Mouse (Mus musculus) neural tube, embryonic 11.5 days (tissue): ENCODE measurements around the gene Hba-a1. TPM values are rescaled to one million over a fixed set of nuclear protein-coding genes. Genes with fewer than 3 reads are reported as not detected.
A peak's percentile ranks its signal among the peaks of the same experiment; 100 is the strongest.

Experiments used
- ATAC-seq: fragments of 200-750 bp; cut with Nextera tagmentation; 2 replicates; pipeline ENCODE4 v1.8.0; 2017; ENCODE audit warnings: moderate number of reproducible peaks, mild to moderate bottlenecking, moderate TSS enrichment, moderate library complexity; ENCODE audit not compliant: insufficient read depth, low FRiP score, low TSS enrichment
- DNase-seq: peaks from one replicate; pipeline ENCODE4 v3.0.0-alpha.2; 2015; ENCODE audit warnings: low spot score
- H3K27ac ChIP-seq: fragments of 300-500 bp; sonication (generic); 2 replicates; pipeline ENCODE4 v1.5.1; 2014; ENCODE audit warnings: low read depth, mild to moderate bottlenecking, low read length
- H3K27me3 ChIP-seq: fragments of 300-500 bp; sonication (generic); 2 replicates; pipeline ENCODE4 v1.6.1; 2014; ENCODE audit warnings: mild to moderate bottlenecking, low read length, mixed read lengths; ENCODE audit not compliant: control insufficient read depth, insufficient read depth
- H3K36me3 ChIP-seq: fragments of 300-500 bp; sonication (generic); 2 replicates; pipeline ENCODE4 v1.6.1; 2014; ENCODE audit warnings: mild to moderate bottlenecking, low read length, moderate library complexity, mixed read lengths; ENCODE audit not compliant: control insufficient read depth, insufficient read depth
- H3K4me1 ChIP-seq: fragments of 300-500 bp; sonication (generic); 2 replicates; pipeline ENCODE4 v1.6.1; 2014; ENCODE audit warnings: low read length, mixed read lengths; ENCODE audit not compliant: control insufficient read depth, insufficient read depth
- H3K4me2 ChIP-seq: fragments of 300-500 bp; sonication (generic); 2 replicates; pipeline ENCODE4 v1.6.1; 2014; ENCODE audit warnings: low read depth, mild to moderate bottlenecking, moderate library complexity
- H3K4me3 ChIP-seq: fragments of 300-500 bp; sonication (generic); 2 replicates; pipeline ENCODE4 v1.5.1; 2014; ENCODE audit warnings: low read depth, low read length
- H3K9ac ChIP-seq: fragments of 300-500 bp; sonication (generic); 2 replicates; pipeline ENCODE4 v1.6.1; 2014; ENCODE audit warnings: mild to moderate bottlenecking, low read length
- H3K9me3 ChIP-seq: fragments of 300-500 bp; sonication (generic); 2 replicates; pipeline ENCODE4 v1.6.1; 2016; ENCODE audit warnings: low read length; ENCODE audit not compliant: control insufficient read depth
- WGBS: fragments of 180-500 bp; shearing (Covaris S2); extraction: QIAGEN DNeasy Blood & Tissue Kit; methylation state at CpG from one replicate; pipeline ENCODE4 v1.1.7; 2014; 5-methylcytosine and 5-hydroxymethylcytosine counted together
- polyA plus RNA-seq: library from polyadenylated mRNA; unstranded; fragments of >200 nt; fragmentation: Nextera tagmentation; extraction: Ambion mirVana; gene quantifications from 2 replicates; pipeline ENCODE4 v1.2.1, GENCODE M21; 2014

Hba-a1 gene
- polyA plus RNA-seq, 1 experiment from 2014 or later, result 2,190 TPM

DNA sequence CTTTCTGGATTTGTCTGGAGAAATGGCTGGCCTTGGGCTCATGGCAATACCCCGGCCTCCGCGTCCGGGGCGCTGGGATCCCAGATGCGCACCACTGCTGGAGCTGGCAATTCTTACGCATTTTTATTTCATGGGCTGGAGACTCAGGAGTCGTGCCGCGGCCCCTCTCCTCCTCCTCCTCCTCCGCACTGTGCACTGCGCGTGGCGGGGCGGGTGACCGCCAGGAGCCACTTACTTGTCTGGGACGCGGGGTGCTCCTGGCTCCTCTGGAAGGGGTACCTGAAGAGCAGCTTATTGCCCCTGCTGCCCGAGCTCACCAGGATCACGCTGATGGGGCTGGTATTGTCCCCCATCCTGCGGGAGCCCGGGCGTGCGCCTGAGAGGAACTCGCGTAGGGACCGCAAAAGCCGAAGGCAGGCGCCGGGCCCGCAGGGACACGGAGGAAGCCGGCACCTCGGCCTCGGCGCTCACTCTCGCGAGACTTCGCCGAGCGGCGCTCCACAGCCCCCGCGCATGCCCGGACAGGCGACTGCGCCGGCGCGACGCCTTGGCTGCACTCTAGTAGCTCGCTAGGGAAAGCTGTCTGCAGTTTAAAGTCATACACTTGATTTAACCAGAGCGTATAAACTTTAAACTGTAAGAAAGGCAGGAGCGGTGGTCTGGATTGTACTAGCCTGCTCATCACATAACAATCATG lies 16.0 kb upstream of the Hba-a1 start, which contains the start of gene Nprl3:
TSS of gene Nprl3 (minus strand) at position 520 of the 697 bp plus-strand sequence.
- Histone ChIP-seq H3K9me3 (no peaks in the 10 kb centered on the region), H3K4me2 (peak within 1 kb of the TSS; percentile 43), H3K4me1 (no peaks in the 10 kb centered on the region; the same call in 1 of the 2 replicates), H3K4me3 (peak within 1 kb of the TSS; percentile 68), H3K27me3 (no peaks in the 10 kb centered on the region), H3K9ac (peak within 1 kb of the TSS; percentile 97), H3K27ac (peak within 1 kb of the TSS; percentile 95), H3K36me3 (0 out of 2 replicates have a peak, but pooled peaks cover 2% of the 10 kb centered on the region)
- under 1% methylated on average over 54 of the region's 54 CpGs for WGBS
- DNase-seq, result peak; percentile 98
- peak; percentile 98 for ATAC-seq

DNA sequence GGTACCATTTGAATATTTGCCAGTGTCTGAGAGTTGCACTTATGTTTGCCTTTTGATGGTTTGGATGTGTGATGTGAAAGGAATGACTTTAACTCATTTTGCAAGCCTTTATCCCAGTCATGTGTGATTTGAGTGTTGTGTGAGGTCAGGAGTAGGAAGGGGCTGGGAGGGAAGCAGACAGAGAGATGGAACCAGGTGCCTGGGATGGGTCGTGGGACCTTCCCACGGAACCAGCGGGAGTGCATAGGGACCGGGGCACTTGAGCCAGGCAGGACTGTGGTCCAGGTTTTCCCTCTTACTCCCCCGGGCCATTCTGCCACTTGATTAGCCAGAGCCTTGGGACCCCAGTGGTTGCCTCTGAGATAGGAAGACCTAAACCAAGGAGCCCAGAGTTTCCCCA lies 15.3 kb upstream of the Hba-a1 start:
- peak overlapping the region; percentile 95 for H3K27ac ChIP-seq
- DNase-seq, result peak; percentile 24

DNA sequence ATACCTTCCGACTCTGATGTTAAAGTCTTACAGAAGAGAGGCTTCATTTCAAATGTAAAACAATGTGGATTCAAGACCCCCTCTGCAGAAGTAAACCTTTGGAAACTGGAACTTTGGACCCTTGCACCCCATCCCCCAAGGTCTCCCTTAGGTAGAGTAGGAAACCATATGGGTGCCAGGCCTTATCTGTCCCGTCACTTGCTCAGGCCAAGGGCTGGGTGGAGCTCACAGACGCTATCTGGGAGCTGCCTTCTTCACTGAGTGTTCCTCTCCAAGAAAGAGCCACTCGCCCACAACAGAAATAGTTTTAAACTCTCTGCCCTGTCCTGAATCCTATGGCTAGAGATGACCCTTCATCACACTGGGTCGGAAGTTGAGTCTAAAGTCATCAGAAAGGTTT lies 14.4 kb upstream of the Hba-a1 start:
- Histone ChIP-seq H3K4me1 (no peaks in the 10 kb centered on the region; the same call in 1 of the 2 replicates), H3K27ac (no peak overlapping the region), H3K4me2 (no peak overlapping the region), H3K27me3 (no peaks in the 10 kb centered on the region), H3K9me3 (no peaks in the 10 kb centered on the region), H3K36me3 (no peaks in the 10 kb centered on the region), H3K9ac (no peak overlapping the region), H3K4me3 (no peak overlapping the region)
- DNase-seq (no peak), ATAC-seq (no peak)
- WGBS, result 88% methylated on average over 5 of the region's 5 CpGs

More for the DNA sequence above, 15.3 kb upstream of the Hba-a1 start:
- Histone ChIP-seq H3K27me3 (no peaks in the 10 kb centered on the region), H3K4me1 (no peaks in the 10 kb centered on the region; the same call in 1 of the 2 replicates), H3K9me3 (no peaks in the 10 kb centered on the region), H3K9ac (peak overlapping the region; percentile 97), H3K4me3 (peak overlapping the region; percentile 68), H3K4me2 (peak overlapping the region; percentile 43), H3K36me3 (no peaks in the 10 kb centered on the region)
- peak; percentile 46 for ATAC-seq
- WGBS, result 28% methylated on average over 5 of the region's 5 CpGs

DNA sequence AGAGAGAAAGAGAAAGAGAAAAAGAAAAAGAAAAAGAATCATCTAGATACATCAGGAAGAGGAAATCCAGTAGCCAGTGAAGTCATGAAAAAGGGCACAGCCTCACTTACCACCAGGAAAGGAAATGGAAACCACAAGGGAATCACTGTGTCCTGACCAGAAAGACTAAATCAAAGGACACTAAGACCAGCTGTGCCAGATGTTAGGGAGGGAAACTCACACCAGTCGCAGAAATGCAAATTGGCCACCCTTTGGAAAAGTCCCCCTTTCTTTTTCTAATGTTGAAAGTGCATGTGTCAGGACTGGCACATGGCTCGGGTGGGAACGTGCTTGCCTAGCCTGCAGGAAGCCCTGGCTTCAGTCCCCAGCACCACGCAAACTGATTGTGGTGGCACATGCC lies 12.1 kb upstream of the Hba-a1 start:
- Histone ChIP-seq H3K9ac (no peak overlapping the region), H3K4me1 (no peaks in the 10 kb centered on the region; the same call in 1 of the 2 replicates), H3K27me3 (no peaks in the 10 kb centered on the region), H3K4me2 (no peak overlapping the region), H3K27ac (no peak overlapping the region), H3K9me3 (no peaks in the 10 kb centered on the region), H3K4me3 (no peak overlapping the region), H3K36me3 (no peaks in the 10 kb centered on the region)
- ATAC-seq, result no peak
- 44% methylated on average over 4 of the region's 4 CpGs for WGBS
- DNase-seq, result no peak

DNA sequence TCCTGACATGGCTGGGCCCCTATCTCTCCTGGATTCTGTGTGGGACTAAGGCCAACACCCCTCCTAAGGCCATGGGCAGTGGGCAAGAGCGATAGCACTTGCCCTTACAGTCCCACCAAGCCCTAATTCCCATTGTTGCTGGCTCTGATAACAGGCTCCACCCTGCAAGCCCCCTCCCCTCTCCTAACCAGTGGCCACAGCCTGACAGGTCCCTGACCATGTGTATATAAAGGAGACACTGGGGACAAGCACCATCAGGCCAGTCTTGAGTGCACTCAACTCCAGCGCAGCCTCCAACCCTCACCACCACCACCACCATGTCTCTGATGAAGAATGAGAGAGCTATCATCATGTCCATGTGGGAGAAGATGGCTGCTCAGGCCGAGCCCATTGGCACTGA lies 7.0 kb upstream of the Hba-a1 start, which contains the start of gene Hba-x:
TSS of gene Hba-x (plus strand) at position 54 of the 400 bp plus-strand sequence.
- H3K27me3 ChIP-seq, result peaks cover 2% of the 10 kb centered on the region; the same call in 1 of the 2 replicates
- no peak within 1 kb of the TSS for H3K4me2 ChIP-seq
- H3K27ac ChIP-seq, result no peak within 1 kb of the TSS
- H3K36me3 ChIP-seq, result no peaks in the 10 kb centered on the region
- no peak for ATAC-seq
- H3K9me3 ChIP-seq, result no peaks in the 10 kb centered on the region
- WGBS, result 65% methylated on average over 3 of the region's 3 CpGs
- no peak within 1 kb of the TSS for H3K9ac ChIP-seq
- no peak for DNase-seq
- no peak within 1 kb of the TSS for H3K4me3 ChIP-seq
- H3K4me1 ChIP-seq, result no peaks in the 10 kb centered on the region

DNA sequence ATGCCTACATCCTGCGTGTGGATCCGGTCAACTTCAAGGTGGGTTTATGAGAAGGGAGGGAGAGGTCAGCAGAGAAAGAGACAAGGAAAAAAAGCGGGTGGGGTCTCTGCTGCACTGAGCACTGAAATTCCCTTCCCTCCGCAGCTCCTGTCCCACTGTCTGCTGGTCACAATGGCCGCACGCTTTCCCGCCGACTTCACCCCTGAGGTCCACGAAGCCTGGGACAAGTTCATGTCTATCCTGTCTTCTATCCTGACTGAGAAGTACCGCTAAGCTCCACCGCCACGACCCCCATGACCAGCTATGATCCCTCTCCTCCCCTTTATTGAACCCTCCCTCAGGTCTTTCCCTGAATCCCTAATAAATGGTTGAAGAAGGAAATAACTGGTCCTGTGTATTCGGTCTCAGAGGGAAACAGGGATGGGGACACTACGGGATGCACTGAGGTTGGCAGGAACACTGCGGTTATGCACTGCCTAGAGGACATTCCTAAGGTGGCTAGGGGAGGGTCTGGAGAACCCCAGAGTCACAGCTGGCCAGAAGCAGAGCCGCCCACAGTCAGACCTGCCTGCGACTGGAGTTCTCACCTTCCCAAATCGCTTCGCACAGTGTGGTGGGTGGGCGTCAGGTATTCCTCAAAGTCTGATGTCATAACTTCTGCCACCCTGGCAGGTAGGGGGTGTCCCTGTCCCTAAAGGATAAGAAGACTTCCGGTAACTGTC lies 5.4 kb upstream of the Hba-a1 start:
- H3K4me2 ChIP-seq, result no peak overlapping the region
- no peaks in the 10 kb centered on the region for H3K9me3 ChIP-seq
- no peak for ATAC-seq
- H3K9ac ChIP-seq, result no peak overlapping the region
- H3K4me1 ChIP-seq, result no peaks in the 10 kb centered on the region
- H3K27ac ChIP-seq, result 0 out of 2 replicates have a peak overlapping the region, but pooled peaks have one; percentile 34
- no peak for DNase-seq
- H3K4me3 ChIP-seq, result no peak overlapping the region
- peaks cover 2% of the 10 kb centered on the region; the same call in 1 of the 2 replicates for H3K27me3 ChIP-seq
- WGBS, result 66% methylated on average over 20 of the region's 21 CpGs
- no peaks in the 10 kb centered on the region for H3K36me3 ChIP-seq

DNA sequence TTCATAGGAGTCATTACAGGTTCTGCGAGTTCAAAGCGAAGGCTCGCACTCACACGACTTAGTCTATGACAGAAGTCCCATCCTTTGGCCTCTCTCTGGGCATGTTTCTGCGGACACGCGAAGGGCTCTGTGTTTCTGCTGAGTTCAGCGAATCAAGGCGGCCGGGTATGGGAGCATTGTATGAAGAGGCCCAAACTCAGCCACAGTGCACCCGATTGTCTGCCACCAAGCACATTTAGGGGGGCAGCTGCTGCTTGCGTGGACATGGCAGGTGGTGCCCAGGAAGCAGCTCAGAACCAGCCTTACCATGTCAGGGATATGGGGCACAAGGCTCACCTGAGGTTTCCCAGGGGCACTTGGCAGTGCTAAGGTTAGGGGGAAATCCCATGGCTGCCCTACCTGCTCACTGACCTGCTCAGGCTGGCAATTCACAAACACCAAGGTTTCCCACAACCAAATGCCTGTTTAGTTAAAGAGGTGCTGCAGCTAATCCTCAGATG lies 4.8 kb upstream of the Hba-a1 start:
- DNase-seq (no peak), ATAC-seq (no peak)
- Histone ChIP-seq H3K27me3 (peaks cover 2% of the 10 kb centered on the region; the same call in 1 of the 2 replicates), H3K4me2 (no peak overlapping the region), H3K4me3 (no peak overlapping the region), H3K36me3 (no peaks in the 10 kb centered on the region), H3K27ac (no peak overlapping the region), H3K9me3 (no peaks in the 10 kb centered on the region), H3K9ac (no peak overlapping the region), H3K4me1 (no peaks in the 10 kb centered on the region)
- WGBS, result 85% methylated on average over 12 of the region's 12 CpGs

DNA sequence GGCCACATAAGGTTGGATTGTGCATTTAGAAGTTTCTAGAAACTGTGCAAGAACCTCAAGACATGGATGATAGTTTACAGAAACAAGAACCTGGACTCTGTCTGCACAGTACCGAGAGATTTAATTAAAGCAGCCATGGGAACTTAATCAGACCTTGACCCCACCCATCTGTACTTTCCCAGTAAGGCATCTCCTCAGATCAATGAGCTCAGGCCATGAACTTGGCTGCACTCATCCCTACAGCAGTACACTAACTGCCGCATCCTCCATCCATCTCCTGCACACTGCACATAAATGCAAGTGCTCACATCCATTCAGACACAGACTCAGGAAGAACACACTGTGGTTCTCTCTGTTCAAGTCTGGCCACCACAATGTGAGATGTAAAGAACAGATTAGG lies 2.7 kb upstream of the Hba-a1 start:
- peaks cover 2% of the 10 kb centered on the region; the same call in 1 of the 2 replicates for H3K27me3 ChIP-seq
- no peaks in the 10 kb centered on the region for H3K9me3 ChIP-seq
- ATAC-seq (no peak), DNase-seq (no peak)
- no peak overlapping the region for H3K9ac ChIP-seq
- no peak overlapping the region for H3K4me2 ChIP-seq
- WGBS, result 85% methylated on average over 2 of the region's 2 CpGs
- no peak overlapping the region for H3K4me3 ChIP-seq
- H3K27ac ChIP-seq, result no peak overlapping the region
- no peaks in the 10 kb centered on the region for H3K4me1 ChIP-seq
- H3K36me3 ChIP-seq, result no peaks in the 10 kb centered on the region
